Mouse (Mus musculus) monocyte, adult 5-6 weeks (primary cell): ENCODE data around the gene 4930568D16Rik. TPM values are rescaled to one million over a fixed set of nuclear protein-coding genes. Genes with fewer than 3 reads are reported as not detected.

Source experiments
- ATAC-seq: fragments of 153-309, 156-312 bp; replicated peaks from 2 replicates; pipeline ENCODE4 v1.8.0; 2017; ENCODE audit warnings: mild to moderate bottlenecking; ENCODE audit not compliant: low TSS enrichment, insufficient number of reproducible peaks, severe bottlenecking, poor library complexity, low FRiP score
- total RNA-seq: library from RNA; stranded (forward); fragments of 200-1000, 200-491, 200-594 nt; gene quantifications from 3 replicates; pipeline ENCODE4 v1.2.3, GENCODE M21; 2017

Gene 4930568D16Rik
- total RNA-seq: not detected in 3 replicates

DNA sequence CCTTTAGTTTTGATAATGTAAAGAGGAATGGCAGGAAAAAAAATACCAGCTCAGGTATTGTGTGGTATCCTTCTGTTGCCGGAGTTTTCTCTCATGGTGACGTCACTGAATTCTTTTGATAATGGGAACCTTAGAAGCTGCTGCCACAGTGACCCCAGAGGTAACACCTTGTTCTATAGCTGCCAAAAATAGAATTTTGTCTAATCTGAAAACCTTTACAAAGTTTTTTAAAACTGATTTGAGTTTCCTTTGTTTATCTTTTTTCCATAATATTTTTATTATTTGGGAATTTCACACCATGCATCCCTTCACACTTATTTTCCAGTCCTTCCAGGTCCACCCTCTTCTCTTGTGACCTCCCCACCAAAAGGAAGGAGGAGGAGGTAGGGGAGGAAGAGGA lies at the start of gene 4930568D16Rik:
Gene 4930568D16Rik (minus strand): TSS at position 101 of the 400 bp plus-strand sequence.
- no peak for ATAC-seq

DNA sequence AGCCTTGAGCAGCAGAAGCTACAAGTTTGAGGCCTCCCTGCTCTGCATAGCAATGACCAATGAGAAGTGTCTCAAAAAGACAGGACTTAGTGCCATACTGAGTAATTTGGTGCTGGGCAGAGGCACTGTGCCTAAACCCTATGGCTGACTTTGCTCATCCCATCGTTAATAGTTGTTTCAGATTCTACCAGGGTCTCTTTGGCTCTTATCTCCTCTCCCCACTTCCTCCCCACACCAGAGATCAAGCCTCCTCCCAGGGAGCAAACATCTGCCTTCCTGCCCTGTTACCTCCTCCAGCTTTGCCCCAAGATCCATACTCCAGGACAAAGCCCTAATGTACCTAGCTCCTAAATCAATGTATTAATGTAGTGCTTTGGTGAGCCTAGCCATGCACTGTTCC lies 49.7 kb upstream of the 4930568D16Rik start:
- no peak for ATAC-seq

DNA sequence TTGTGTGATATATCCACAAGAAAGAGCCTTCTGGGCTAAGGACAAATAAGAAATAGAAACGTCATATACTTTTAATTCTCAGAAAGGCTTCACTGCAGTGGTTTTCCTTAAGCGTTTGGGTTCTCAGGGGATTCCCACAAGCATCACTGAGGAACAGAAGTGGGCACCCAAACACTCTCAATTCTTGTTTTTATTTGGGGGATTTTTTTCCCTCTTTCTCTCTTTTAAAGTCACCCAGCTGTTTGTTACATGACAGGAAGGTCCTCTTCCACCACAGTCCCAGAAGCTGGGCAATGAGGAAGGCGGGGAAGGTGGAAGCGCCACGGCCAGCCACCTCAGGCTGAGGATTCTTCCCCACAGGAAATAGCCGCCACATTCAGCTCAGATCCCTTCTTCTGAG lies 48.9 kb upstream of the 4930568D16Rik start:
- no peak for ATAC-seq

DNA sequence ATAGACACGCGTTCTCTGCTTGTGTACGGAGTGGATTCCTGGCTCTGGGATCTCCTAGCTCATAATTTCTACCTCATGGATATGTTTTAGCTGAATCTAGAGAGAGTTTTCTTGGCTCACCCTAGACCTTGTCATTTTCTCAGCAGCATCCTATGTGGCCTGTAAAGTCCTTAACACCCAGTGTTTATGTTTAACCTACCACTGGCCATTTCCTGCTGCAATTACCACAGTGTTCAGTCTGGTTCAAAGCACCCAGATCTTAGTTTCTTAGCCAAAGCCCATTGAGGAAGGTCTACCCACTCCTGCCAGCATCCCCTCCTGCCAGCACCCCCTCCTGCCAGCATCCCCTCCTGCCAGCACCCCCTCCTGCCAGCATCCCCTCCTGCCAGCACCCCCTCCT lies 45.3 kb upstream of the 4930568D16Rik start:
- no peak for ATAC-seq

DNA sequence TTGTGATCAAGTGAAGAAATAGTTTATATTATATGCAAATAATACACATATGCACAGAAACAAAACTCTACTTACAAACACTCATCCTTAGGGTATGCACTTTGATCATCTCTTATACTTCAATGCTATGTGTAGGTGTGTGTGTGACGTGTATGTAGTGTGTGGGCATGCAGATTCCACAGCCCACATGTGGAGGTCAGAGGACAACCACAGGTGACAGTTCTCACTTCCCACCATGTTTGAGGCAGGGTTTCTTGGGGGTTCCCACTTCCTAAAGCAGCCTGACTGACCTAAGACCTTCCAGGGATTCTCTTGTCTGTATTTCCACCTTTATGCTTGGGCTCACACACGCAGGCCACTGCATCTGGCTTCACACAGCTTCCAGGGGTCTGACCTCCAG lies 44.7 kb upstream of the 4930568D16Rik start:
- no peak for ATAC-seq

DNA sequence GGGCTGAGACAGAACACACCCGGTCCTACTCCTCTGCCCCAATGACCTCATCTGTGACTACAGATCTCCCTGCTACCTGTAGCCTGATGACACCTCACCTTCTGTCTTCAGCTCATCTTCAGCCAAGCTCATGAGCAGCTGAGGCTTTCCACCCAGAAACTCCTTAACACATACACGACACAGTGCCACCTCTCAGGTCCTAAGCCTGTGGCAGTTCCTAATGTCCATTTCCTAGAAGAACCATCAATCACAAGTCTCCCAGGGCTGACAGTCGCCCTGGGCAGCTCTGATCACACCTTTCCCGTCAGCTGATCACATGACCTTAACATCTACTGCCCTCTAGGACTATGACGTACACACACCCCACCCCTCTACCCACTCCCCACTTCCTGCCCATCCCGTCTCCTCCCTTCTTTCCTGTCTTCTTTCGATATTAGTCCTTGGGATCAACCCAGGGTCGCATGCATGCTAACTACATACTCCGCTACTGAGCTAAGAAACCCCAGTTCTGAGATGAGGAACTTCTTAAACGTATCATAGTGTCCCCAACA lies 44.2 kb upstream of the 4930568D16Rik start:
- no peak for ATAC-seq

DNA sequence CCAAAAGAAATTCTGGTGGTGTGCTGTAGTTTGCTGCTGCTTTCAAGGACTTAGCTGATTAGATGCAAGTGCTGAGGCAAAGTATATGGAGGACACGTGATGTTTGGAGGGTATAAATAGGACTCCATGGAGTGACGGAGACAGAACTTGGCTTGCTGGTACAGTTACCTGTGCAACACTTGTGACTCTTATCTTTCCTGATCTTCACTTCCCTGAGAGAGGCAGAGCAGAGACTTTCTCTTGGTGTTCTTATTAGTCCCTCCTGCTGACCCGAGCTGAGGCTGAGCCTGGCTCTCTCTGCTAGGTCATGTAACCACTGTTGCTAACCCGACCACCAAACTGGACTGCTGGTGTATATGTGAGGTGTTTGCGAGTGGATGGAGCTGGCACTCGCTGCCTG lies 41.9 kb upstream of the 4930568D16Rik start:
- ATAC-seq: no peak

DNA sequence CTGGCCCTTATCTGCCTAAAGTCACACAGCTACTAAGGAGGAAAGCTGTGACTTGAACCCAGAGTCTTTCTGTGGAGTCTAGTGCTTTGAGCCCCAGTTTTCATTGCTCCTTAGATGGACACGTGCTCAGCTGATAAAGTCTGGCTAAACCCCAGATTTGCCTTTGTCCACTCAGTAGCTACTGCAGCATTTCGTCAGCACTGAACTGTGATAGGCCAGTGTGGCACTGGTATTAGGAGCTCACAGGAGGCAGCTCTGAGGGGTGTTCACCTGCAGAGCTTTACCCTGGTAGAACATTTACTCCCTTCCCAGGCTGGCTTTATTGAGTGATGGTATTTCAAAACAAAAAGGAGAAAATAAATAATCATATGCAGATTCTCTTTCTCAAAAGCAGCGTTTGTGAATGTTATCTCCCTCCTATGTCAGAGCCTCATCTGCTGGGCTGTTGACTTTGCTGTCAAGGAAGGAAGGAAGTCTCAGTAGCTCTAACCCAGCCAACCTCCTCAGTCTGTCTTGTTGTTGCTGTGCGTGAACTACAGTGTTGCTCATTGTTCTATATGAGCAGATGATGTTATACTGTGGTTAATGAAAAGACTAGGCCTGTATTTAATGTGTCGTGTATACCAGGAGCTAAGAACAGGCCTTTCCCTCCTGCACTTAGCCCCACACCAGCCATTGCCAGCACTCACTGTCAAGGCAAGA lies 41.0 kb upstream of the 4930568D16Rik start:
- no peak for ATAC-seq

DNA sequence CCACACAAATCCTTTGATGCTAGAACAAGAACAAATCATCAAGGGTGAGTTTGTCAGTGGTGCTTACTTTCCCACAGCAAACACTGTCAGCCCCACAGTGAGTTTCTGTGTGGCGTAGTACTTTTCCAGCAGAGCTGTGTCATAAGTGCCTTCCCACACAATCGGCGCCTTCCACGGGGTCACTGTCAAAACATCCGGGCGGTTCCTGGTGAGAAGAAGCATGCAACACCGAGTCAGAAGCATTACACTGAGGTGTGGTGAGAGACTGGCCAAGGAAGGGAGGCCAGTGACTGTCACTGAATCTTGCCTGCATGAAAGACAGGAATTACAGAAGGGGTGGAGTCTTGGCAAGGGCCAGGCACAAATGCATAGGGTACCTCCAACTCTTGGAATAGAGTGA lies 40.3 kb upstream of the 4930568D16Rik start:
- ATAC-seq: no peak

DNA sequence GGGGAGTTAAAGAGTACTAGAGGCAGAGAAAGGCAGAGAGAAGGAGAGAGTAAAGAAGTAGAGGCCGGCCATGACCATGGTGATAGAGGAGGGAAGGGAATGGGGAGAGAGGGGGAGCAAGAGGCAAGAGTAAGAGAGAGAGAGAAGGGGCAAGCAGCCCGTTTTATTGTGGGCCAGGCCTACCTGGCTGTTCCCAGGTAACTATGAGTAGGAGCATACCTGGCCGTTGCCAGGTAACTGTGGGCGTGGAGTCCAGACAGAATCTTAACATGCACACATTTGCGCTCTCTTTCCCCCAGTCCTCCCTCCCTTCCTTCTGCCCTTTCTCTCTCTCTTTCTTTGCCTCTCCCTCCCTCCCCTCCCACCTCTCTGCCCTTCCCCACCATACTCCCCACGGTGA lies 39.7 kb upstream of the 4930568D16Rik start:
- ATAC-seq: no peak

DNA sequence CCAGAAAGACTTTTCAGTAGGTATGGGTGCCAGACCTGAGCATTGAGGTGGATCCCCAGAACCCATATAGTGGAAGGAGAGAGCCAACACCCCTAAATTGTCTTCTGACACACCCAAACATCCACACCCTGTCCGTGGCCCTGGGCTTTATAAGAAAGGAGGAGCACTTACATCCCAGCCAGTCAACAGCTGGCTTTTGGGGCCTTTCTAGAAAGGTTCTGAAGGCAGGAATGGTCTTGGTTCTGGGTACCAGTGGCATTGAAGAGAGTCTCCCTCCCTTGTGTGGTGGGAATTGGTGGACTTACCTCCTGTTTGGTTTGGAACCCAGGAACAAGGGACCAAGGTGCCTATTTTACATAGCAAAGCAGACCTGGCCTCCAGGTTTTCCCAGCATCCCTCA lies 39.1 kb upstream of the 4930568D16Rik start:
- ATAC-seq: no peak

DNA sequence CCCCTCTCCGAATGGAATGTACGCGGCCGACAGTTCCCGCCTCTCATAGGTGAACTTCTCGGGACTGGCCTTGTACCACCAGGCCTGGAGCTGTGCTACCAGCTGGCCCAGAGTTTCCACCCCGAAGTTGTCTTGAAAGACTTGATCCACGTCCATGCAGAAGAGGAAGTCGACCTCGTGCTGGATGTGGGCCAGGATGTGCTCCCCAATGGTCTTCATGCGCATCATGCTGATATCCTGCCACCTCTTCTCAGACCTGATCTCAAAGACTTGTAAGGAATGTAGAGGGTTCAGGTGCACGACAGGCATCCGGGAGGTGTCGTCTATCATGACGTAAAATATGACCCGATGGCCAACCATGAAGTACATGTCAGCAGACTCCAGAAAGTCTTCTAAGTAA lies 34.9 kb upstream of the 4930568D16Rik start:
- ATAC-seq: no peak

DNA sequence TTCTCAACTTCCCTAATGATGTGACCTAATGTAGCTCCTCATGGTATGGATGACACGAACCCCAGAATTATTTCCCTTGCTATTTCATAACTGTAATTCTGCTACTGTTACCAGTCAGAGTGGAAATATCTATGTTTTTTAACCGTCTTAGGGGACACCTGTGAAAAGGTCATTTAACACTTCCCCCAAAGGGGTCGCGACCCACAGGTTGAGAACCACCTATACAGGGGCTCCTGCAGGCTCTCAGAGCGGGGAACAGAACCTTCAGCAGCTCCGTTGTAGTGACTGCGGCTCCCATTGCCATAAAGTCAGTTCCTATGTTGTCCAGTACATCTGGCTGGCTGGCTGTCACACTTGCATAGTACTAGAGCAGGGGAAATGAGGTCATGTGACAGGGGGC lies 33.2 kb upstream of the 4930568D16Rik start:
- no peak for ATAC-seq

DNA sequence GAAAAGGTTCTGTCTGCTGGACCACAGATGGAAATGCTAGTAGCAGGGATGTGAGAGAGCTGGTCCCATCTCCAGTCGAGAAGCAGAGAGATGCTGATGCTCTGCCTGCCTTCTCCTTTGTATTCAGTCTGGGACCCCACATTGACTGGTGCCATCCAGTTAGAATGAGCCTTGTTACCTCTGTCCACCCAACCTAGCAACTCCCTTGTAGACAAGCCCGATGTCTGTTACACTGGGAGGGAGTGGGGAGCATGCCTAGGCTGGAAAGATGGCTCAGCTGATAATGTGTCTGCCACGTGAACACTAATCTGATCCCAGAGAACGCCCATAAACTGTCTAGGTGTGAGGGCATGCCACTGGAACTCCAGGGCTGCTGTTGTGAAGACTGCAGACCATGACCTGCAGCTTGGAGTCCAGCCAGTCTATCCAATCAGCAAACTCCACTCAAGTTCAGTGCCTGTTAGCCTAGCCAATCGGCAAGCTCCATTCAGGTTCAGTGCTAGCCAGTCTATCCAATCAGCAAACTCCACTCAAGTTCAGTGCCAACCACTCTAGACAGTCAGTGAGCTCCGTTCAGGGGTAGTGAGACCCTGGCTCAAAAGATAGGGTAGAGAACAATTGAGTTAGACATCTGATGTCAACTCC lies 30.8 kb upstream of the 4930568D16Rik start:
- ATAC-seq: 0 out of 2 replicates have a peak, but pooled peaks have one; percentile 8

DNA sequence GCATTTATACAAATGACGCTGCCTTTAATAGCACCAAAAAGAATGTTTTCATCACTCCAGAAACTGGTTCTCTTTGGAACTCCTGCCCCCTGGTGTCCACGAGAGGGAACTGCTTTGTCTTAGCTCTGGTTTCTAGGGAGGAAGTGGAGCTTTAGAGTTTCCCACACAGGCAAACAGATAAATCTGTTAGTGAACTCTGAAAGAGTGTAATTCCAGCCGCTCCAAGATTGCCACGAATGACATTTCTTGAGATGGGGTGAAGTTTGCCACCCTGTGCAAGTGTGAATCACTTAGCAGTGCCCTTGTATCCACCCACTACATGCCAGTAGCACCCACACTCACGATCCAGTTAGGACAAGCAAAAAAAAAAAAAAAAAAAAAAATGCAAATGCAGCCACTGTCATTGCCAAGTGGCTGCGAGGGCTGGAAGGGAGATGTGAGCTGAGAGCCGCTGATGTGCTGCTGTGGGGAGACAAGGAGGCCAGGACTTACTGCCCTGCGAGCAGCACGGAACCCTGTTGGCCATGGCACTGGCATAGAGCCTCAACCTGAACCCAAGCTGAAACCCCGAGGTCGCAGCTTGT lies 30.2 kb upstream of the 4930568D16Rik start:
- peak; percentile 82 for ATAC-seq

DNA sequence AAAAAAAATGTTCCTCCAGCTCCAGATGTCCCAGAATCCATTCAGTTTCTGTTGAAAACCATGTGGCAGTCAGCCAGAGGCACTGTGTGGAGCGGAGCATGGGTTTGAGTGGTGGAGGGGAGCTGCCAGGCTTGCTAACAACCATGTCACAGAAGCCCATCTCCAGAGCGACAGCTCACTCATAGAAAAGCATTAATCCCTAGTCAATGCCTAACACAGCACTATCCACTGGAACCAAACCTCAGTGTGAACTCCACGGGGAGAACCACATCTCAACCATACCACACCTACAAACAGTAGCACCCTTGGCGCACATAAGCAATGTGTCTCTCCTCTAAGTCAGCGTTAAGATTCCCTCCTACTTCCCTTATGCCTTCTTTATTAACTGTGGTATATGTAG lies 29.6 kb upstream of the 4930568D16Rik start, which contains the start of gene 4930402F06Rik:
Gene 4930402F06Rik (minus strand): TSS at position 80 of the 400 bp plus-strand sequence.
- ATAC-seq: no peak

DNA sequence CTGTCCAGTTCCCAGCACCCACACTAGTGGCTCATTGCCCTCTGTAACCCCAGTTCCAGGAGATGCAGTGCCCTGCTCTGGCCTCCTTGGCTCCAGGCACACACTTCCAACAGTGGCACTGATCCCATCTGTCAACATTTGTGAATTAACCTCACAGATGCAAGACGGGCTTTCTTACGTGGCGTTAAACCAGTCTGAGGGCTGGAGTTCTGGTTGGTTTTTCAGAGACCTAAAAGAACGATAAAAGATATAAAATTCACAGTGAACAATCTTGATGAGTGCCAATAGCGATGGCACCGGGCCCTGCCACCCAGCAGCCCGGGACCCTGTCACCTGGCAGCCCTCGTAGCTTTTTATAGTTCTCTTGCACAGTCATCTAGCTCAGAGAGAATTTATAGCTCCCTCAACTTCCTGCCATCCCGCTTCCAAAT lies 17.9 kb upstream of the 4930568D16Rik start:
- ATAC-seq: no peak

DNA sequence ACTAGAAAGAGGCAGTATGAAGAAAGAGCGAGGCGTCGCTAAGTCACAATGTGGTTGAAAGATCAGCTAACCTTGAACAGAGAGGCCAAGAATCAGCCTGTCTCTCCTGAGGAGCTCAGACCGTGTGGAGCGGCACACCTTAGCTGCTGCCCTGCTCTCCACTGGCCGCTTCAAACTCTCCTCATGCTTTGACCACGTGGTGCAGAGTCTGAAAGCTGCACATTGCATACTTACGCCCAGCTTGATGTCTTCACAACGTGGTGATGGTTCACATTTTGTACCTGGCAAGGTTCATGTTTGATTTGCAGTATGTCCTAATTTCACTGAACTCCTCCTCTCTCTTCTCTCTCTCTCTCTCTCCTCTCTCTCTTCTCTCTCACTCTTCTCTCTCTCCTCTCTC lies 11.8 kb upstream of the 4930568D16Rik start:
- no peak for ATAC-seq

DNA sequence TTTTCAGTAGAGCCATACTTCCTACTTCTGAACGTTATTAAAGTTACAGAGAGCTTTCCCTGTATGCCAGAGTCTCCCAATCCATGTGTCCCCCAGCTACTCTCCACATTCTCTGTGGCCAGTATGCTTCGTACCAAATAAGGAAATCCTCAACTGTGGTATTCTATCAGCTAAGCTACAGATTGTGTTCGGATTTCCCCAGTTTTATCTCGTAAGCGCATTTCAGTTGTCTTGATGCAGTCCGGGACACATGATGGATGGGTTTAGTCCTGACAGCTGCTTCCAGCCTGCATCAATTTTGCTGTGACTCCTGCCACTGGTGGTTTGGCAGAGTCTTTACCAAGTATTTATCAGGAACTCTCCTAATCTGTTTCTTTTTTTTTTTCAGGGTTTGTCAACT lies 10.1 kb upstream of the 4930568D16Rik start:
- no peak for ATAC-seq

DNA sequence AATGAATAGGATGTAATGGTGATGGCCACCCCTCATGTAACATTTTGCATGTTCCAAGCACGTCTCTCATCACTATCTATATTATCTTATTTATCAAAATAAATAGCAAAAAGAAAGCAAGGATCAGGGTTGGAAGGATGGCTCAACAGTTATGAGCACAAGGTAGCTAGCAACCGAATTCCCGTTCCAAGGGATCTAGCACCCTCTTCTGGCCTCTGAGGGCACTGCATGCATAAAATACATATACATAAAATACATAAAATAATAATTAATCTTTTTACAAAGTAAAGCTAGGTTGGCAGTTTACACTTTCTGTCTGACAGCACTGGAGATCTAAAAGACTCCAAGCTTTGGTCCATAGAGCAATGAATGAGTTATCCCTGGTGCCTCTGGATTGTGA lies 5.5 kb upstream of the 4930568D16Rik start:
- ATAC-seq: no peak
